Mouse (Mus musculus): ENCODE results near the gene Lbhd2.

GRCm38 (mm10) chr12:111430049-111430867 lies 23.6 kb downstream of the Lbhd2 start:
- no peak for TF ChIP-seq CHD2 (IDR thresholded peaks at IDR 0.05; ENCODE audit: low read depth, low read length)
- no peak for TF ChIP-seq HCFC1 (IDR thresholded peaks at IDR 0.05; ENCODE audit: borderline replicate concordance, insufficient read depth, low read length)

Data from ES-E14 (cell line).